Mouse (Mus musculus): ENCODE results near the gene Polr2e. TPM values are rescaled to one million over a fixed set of nuclear protein-coding genes. Genes with fewer than 3 reads are reported as not detected.
A peak's percentile ranks its signal among the peaks of the same experiment; 100 is the strongest.
"Not testable (repeated sequence)": the region's sequence is repeated elsewhere in the genome, so short reads cannot be mapped to it uniquely, and the experiment has no call there.

The Polr2e gene
- total RNA-seq, 4 experiments from 2014 or later = 64.2 to 86.7 (median 75.4) TPM

DNA sequence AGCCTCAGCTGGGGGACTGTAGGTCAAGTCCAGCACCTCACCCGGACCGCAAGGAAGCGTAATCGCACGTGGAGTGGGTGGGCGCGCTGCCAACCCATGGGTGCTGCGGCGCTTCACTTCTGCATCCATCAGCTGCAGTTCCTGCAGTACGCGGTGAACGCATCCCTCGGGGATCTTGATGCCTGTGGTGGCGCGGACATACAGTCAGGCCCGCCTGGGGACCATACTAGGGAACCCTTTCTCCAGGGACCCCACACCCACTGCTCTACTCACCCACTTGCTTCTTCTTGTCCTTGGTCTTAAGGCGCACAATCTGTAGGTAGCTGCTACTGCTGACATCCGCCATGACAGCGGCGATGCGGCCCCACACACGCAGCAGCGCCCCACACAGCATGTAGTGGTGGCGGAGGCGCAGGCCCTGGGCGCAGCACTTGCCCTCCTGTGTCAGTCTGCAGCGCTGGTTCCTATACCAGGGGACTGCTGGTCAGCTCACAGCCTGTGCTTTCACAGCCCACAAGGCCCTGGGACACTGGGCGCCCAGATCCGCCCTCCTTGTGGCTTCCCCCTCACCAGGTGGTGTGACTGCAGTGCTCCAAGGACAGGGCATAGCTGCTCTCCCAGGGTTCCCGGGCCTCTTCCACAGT, 18.2 kb upstream of the Polr2e start:
- DNase-seq (ENCODE audit: low spot score in 2 of 2) = no peak

DNA sequence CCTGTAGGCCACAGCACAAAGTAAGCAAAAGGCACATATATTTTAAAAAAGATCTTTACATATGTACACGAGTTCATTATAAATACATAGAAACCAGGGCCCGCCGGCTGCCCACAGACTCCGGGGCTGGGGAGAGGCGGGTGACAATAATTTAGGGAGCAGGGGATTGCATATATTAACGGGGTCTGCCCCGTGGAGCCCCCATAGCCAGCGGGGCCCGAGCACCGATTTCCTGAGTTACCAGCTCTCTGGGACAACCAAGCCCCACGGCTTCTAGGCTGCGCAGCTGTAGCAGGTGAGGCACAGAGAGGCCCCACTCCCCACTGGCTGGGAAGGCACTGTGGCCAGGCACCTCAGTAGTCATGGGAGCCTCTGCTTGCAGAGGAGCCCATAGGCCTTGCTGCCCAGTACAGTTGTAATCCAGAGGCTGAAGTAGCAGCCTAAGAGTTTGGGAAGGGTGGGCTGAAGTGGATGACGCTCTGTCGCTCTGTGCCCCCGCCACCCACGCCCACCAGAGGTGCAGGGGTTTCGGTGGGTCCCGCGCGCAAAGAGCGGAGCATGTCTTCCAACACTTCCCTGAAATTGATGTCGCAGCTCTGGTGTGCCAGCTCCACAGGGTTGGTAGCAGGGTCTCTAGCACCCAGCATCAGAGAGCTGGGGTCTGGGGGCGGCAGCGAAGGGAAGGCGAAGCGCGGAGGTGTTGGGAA, 17.5 kb upstream of the Polr2e start:
- no peak for DNase-seq (ENCODE audit: low spot score in 2 of 2)

DNA sequence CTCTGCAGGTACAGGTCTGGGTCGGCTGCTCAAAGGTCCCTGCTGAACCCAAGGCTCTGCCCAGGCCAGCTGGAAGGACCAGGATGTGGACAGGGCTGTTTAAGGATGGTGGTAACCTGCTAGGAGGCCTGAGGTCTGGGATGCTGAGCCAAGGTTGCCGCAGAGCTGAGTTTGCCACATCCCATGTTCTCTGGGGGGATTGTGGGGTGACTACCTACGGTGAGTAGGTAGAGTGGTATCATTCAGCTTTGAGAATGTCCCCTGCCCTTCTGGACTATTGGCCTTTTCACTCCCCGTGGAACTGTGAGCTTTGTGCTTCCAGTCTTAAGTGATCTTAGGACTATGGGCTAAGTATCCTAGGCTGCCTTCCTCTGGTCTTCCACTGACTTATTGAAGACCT, 16.9 kb upstream of the Polr2e start:
- no peak for DNase-seq (ENCODE audit: low spot score in 2 of 2)

DNA sequence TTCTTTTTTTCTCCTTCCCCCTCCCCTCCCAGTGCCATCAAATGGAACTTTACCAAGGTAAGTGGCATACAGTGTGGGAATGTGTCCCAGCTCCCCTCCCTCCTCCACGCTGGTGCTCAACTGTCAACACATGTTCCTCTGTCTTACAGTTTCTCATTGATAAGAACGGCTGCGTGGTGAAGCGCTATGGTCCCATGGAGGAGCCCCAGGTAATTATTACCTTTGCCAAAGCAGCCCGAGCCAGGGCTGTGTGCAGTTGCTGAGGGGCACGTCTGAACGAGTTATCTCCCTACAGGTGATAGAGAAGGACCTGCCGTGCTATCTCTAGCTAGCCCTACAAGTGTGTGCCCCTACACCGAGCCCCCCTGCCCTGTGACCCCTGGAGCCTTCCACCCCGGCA, 16.3 kb upstream of the Polr2e start:
- no peak for DNase-seq (ENCODE audit: low spot score in 2 of 2)

DNA sequence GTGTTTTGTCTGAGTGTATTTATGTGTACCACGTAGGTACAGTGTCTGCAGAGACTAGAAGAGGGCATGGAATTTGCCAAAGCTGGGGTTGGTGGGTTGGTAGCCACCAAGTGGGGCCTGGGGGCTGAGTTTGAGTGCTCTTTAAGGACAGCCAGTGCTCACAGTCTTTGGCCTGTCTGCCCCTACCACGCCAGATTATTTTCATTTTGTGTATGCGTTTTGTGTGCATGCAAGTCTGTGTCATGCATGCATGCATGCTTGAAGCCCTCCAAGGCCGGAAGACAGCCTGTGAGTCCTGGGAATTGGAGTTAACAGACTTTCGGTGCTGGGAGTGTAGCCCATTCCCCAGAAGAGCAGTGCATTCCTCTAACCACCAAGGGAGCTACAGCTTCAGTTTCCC, 15.8 kb upstream of the Polr2e start:
- no peak for DNase-seq (ENCODE audit: low spot score in 2 of 2)

DNA sequence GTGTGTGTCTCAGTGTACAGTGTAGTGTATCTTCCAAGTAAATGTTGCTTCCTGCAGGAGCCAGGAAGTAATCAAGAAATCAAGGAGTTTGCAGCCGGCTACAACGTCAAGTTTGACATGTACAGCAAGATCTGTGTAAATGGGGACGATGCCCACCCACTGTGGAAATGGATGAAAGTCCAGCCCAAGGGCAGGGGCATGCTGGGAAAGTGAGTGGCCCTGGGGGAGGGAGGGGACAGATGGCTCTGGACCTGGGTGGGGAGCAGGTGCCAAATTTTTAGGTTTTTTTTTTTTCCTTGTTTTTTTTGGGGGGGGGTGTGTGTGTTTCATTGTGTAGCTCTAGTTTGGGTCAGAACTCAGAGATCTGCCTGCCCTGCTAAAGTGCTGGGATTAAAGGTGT, 15.3 kb upstream of the Polr2e start:
- not testable (repeated sequence) for DNase-seq (ENCODE audit: low spot score in 2 of 2)

DNA sequence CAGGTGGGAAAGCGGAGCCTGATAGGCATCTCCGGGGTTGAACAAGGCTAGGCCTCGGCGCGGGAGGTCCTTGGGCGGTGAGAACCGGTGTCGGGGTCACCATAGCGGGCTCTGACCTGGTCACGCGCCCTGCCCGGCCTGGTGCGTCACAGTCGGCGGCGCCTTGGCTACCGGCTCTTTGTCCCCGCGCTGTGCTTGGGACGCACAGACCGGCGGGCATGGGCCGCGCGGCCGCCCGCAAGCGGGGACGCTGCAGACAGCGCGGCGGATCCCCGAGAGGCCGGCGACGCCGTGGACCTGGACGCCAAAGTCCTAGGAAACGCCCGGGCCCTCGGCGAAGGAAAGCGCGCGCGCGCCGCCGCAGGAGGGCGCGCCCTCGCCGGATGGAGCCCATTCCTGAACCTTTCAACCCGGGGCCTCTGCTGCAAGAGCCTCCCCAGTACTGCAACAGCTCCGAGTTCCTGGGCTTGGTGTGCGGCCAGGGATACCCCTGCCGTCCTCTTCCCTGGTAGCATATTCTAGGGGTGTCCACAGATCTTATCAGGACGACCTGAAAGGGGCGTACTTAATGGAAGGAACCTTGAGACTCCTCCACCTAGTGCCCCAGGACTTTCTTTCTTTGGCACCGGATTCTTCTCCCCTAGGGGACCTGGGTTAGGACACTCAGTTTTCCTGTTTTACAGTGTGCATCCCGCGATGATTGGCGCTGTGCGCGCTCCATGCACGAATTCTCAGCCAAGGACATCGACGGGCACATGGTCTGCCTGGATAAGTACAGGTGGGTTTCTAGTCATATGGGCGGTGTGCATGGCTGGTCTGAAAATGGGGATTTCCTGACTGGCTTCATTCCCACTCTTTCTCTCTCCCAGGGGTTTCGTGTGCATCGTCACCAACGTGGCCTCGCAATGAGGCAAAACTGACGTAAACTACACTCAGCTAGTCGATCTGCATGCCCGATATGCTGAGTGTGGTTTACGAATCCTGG, 14.5 kb upstream of the Polr2e start:
- peak in 1 of 2 experiments; percentile 46 for DNase-seq (ENCODE audit: low spot score in 2 of 2)

DNA sequence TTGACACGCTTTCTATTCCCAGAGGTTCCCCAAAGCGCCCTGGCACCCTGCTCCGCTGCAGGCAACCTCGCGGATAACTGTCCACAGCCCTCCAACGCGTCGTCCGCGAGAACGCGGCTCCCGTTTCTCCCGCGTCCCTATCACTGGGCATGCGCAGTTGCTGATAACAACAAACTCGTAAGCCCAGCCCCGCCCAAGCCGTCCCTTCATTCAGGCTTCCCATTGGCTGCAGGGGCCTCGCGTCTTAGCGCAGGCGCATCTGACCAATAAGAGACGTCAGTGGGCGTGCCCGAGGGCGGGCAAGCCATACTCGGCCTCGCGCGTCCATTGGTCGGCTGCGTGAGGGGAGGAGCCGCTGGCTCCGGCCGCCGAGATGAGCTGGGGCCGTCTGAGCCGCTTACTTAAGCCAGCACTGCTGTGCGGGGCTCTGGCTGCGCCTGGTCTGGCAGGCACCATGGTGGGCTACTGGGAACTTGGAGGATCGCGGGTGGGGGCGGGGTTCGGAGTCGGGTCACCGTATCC, 13.7 kb upstream of the Polr2e start:
- DNase-seq (ENCODE audit: low spot score in 2 of 2) = peak; percentile 100

DNA sequence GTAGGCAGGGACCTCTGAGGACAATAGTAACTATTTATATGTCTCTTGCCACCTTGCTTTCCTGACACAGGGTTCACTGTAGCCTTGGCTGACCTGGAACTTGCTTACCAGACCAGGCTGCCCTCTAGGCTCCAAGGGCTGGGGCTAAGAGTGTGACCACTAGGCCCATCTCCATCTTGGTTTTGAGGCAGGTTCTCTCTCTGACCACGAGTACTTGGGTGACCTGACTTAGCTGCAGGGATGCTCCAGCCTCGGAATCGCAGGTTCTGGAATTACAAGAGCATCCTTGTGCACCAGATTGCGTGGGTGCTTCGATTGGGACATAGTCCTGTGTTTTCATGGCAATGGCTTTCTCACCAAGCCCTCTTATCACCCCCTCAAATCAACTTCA, 12.8 kb upstream of the Polr2e start:
- DNase-seq (ENCODE audit: low spot score in 2 of 2) = no peak

DNA sequence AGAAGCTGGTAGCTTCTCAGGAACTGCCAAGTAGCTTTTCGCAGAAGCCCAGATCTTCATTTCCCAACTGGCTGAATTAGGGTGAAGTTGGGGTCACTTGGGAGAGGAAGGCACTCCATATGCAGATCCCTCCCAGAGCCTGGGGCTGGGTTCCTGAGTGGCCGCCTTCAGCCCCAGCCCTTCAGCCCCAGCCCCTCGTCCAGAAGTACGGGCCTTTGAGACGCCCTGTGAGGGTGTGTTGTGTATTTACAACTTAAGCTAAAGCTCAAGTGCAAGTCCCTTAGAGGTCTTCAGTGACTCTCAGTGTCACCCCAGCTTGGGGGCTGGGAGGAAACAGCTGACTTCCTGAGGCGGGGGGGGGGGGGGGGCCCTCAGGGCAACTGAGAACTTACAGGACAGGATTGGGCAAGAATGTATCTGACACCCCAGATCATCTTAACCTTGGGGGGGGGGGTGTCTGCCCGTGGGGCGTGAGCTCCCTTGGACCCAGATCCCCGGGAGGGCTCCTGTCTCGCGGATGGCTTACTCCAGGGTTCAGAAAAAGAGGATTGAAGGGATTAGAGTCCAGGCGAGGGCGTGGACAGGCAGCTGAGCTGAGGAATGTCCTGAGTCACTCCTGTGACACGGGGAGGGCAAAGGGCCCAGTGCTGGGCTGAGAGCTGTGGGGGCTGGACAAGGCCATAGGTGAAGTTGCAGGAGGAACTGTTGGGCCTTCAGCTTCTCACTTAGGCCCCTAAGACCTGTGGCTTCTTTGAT, 12.2 kb upstream of the Polr2e start:
- no peak for DNase-seq (ENCODE audit: low spot score in 2 of 2)

DNA sequence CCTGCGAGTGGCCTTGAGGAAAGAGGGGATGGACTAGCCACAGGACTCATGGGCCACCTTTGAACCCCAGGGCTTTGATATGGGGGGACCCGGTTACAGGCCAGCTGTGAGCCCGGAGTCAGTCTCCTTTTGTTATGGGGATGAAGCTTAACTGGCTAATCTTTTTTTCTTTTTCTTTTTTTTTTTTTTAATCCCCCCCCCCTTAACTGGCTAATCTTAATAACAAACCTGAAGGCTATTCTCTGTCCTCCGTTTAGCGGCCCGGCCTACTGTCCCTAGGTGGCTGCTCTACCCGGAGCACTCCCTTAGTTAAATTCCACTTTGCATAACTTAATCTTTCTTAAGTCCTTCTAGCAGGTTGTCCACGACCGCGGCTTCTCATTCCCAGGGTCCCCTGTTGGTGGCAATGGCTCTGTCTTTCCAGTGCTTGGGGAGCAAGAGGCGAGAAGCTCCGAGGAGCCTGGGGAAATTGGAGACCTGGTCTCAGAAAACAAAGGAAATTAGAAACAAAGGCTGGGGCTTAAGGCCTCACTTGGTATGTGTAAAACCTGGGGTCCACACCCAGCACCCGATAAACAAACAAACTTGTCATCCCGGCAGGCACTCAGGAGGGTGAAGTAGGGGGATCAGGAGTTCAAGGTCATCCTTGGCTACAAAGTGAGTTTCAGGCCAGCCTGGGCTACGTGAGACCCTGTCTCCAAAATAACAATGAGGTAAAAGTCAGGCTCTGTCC, 11.5 kb upstream of the Polr2e start:
- no peak for DNase-seq (ENCODE audit: low spot score in 2 of 2)

DNA sequence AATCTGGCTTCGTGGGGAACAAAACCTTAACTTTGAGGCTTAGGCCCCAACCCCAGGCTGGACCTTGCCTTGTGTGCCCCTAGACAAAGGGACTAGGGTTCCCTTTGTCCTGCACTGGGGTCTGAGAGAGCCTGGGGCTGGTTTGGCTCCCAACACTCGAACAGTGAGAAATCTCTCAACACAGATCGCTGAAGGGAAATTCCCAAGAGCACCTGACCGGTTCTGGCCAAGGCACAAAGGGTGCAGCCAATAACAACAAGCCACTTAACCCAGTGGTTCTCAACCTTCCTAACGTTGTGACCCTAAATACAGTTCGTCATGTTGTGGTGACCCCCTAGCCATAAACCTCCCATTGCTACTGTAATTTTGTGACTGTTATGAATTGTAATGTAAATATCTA, 10.6 kb upstream of the Polr2e start:
- DNase-seq (ENCODE audit: low spot score in 2 of 2) = no peak

DNA sequence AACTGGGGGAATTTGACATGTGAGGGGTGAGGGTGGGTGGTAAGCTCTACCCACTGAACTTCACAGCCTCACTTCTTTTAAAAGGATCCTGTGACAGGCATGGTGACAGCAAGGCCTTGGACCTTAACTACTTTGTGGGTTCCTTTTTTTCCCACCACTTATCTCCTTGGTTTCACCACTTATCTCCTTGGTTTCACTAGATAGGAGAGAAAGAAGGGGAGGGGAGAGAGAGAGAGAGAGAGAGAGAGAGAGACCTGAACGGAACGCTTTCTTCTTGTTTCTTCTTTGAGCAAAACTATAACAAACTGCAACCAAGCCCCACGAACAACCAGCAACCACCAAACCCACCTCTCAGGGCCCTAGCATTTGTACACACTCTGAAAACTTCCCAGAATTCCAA, 9.2 kb upstream of the Polr2e start:
- no peak for DNase-seq (ENCODE audit: low spot score in 2 of 2)

DNA sequence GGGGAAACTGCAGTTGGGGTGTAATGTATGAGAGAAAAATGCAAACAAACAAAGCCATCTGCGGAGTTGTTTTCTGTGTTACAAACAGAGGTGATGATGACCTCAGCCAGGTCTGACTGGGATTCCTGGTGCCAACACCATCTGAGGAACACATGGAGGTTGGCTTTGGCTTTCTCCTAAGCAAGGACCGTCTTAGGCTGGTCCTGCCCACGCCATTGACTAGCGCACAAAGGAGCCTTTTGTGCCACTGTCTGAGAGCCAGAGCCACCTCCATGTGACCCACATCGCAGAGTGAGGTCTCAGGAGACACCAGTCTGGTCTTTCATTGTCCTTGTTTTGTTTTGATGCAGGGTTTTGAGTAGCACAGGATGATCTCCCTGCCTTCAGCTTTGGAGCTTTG, 8.8 kb upstream of the Polr2e start:
- no peak for DNase-seq (ENCODE audit: low spot score in 2 of 2)

DNA sequence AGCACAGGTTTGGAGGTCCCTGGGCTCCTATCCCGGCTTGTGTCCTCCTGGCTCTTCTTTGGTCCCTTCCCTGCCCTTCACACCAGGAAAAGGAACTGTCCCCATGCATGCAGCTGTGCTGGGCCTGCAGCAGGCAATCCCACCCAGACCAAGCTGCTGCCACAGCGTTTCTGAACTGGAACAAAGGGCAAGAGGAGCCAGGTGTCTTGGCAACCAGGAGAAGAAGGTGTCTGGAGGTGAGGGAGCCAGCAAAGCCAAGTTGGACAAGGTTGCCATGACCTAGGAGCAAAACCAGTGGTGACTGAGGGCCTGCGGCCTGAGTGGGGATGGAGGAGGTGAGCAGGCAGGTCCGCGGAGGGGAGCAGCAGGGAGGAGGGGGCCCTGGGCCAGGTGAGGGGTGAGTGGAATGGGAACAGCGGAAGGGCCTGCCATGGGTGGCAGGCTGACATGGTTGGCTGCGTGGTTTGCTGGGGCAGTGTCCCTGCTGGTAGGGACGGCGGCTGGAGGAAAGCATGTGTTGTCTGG, 7.5 kb upstream of the Polr2e start, which contains the start of gene Gpx4:
Gene Gpx4 (plus strand): TSS at position 126 of the 525 bp plus-strand sequence.
- no peak for DNase-seq (ENCODE audit: low spot score in 2 of 2)

DNA sequence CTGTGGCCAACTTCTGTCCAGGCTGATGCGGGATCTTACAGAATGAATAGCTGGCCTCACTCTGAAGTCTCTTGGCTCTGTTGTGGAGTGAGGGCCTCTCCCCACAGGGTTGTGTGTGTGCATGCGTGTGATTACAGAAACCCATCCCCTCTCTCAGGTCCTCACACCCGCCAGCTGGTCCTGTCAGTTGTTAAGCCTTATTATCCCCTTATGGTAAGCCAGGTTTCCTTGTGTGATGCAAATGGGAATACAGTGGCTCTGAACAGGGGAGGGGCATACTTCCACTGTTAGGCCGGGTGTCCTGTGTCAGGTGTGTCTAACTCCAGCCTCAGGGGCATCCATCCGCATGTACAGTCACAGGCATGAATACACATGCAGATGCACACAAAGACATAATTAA, 6.2 kb upstream of the Polr2e start:
- DNase-seq (ENCODE audit: low spot score in 2 of 2) = no peak

DNA sequence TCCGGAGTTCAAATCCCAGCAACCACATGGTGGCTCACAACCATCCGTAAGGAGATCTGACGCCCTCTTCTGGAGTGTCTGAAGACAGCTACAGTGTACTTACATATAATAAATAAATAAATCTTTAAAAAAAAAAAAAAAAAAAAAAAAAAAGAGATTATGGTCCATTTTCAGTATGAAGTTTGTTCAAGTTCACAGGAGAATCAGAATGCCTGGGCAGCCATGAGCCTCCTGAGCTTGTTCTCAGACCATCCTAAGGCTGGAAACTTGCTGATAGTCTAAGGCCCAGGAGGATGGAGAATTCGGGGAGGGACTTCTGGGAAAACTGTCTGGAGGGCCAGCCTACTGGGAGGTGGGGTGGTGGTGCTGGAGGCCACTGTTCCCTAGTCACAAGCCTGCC, 5.8 kb upstream of the Polr2e start:
- not testable (repeated sequence) for DNase-seq (ENCODE audit: low spot score in 2 of 2)

DNA sequence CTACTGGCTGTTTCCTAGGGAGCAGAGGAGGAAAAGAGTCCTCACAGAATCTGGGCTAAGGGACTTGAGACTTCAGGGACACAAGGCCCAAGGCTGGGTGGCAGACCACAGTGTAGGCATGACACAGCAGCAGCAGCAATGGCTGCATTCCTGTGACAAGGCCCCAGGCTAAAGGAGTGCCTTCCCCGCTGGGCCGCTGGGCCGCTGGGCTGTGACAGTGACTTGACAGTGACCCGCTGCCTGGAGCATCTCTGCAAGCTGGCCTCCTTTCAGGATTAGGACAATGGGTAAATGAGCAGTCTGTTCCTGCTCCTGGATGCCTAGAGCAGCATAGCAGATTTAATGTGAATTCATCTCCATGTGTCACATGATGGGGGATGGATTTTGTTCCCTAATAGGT, 4.5 kb upstream of the Polr2e start:
- no peak for DNase-seq (ENCODE audit: low spot score in 2 of 2)

DNA sequence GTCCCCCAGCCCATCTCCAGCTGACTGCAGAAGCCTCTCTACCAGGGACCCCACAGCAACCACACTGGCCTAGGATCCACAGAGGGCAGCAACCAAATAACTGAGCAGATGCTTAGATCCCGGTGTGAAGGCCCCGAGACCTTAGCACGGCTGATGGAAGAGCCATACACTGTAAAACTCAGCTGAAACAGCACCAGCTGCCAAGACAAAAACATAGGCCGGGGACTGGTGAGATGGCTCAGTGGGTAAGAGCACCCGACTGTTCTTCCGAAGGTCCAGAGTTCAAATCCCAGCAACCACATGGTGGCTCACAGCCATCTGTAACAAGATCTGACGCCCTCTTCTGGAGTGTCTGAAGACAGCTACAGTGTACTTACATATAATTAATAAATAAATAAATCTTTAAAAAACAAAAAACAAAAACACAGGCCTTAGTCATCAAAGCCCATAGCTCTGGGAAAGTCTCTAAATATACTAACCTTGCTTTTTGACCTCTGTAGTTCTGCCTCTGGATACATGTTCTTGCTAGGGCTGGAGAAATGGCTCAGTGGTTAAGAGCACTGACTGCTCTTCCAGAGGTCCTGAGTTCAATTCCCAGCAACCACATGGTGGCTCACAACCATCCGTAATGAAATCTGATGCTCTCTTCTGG, 1.9 kb upstream of the Polr2e start:
- DNase-seq (ENCODE audit: low spot score in 2 of 2) = not testable (repeated sequence)

DNA sequence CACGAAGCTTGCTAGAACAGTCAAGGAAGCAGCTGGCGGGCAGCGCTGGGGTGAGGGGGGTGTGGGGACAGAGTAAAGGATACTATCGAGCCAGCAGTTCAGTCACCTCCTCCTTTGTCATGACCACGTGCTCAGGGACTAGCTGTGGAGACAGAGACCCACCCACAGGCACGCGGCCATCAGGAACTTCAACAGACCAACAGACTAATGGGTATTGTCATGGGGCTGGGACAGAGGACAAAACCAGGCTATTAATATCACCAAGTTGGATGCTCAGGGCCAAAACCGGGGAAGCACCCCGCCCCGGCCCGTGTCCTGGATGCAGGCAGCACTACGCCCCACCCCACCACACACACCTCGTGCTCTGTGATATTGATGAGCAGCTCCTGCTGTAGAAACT, 2.8 kb downstream of the Polr2e start:
- no peak for DNase-seq (ENCODE audit: low spot score in 2 of 2)

Measured in layer of hippocampus, adult 8-10 months (tissue).